Mouse (Mus musculus) neutrophil, adult 5-6 weeks (primary cell): Measurements from ENCODE around the gene Gm21797. TPM values are rescaled to one million over a fixed set of nuclear protein-coding genes. Genes with fewer than 3 reads are reported as not detected.
"Not testable (repeated sequence)": the region's sequence is repeated elsewhere in the genome, so short reads cannot be mapped to it uniquely, and the experiment has no call there.

Source experiments
- ATAC-seq: fragments of 151-379, 151-347 bp; 2 replicates; pipeline ENCODE4 v1.8.0; 2017; ENCODE audit warnings: mild to moderate bottlenecking, moderate TSS enrichment; ENCODE audit not compliant: insufficient number of reproducible peaks, poor library complexity, low FRiP score, severe bottlenecking; ENCODE audit errors: extremely low read depth
- total RNA-seq: library from RNA; stranded (forward); fragments of 200-1000 nt; gene quantifications from 2 replicates; pipeline ENCODE4 v1.2.3, GENCODE M21; 2017

Gm21797 gene
- total RNA-seq, result not detected in 2 replicates

DNA sequence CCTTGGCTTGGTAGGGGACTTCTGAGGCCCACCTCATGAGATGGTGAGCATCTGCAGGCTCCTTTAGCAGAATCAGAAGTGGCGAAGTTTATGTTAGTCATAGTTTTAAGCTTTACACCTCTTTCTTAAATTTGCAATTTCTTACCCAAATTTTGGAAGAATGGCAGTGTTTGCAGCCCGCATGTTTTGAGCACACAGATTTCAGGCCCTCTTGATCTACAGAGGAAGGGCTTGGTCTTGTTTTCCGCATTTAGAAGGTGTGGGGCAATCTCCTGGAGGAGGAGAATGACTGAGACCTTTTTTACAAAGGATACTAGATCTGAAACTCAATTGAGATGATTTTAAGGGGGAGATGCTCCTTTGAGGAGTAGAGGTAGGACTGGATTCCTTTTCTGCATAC, at the start of gene Gm21797:
TSS of gene Gm21797 (minus strand) at position 101 of the 400 bp plus-strand sequence.
- ATAC-seq, result not testable (repeated sequence)

DNA sequence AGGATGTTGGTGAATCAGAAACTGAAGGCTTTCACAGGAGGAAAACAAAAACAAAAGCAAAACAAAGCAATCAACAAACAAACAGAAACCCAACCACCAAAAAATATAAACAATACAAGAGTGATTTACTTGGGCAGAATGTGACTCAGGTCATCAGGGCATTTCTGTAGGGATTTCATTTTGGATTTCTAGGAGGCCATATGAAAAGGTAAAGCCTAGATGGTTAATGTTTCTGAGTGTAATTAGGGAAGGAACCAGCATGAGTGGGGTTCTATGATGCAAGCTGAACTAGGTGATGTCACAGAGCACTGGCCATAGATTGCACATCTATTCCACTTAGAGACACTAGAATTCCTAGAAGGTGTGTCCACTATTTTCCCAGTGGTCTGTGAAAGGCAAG, 29.0 kb upstream of the Gm21797 start, which contains the start of gene Gm20795:
TSS of gene Gm20795 (plus strand) at position 301 of the 400 bp plus-strand sequence.
- ATAC-seq, result not testable (repeated sequence)

Other genes starting within 250 kb of the Gm21797 start
- not detected in 2 replicates for gene Gm21852, start 123.8 kb downstream of the Gm21797 start, total RNA-seq
- gene Gm20795, start 29.1 kb upstream of the Gm21797 start, total RNA-seq, result not detected in 2 replicates